Mouse (Mus musculus): Measurements from ENCODE around the gene Zfp128.
A peak's percentile ranks its signal among the peaks of the same experiment; 100 is the strongest.

- TF ChIP-seq POLR2A (IDR thresholded peaks at IDR 0.05; ENCODE audit: low read depth, low read length) (peak; percentile 93), CTCF (IDR thresholded peaks at IDR 0.05; ENCODE audit: extremely low read depth, insufficient read depth, insufficient read length, insufficient replicate concordance) (peak; percentile 61; the same call in 1 of the 2 replicates)
Observed at GRCm38 (mm10) chr7:12921705-12922465, 40.9 kb downstream of the Zfp128 start, which contains the start of gene Rps5.

Measured in spleen, adult 2 months (tissue).